Mouse (Mus musculus): ENCODE data around the gene Clcn3. TPM values are rescaled to one million over a fixed set of nuclear protein-coding genes. Genes with fewer than 3 reads are reported as not detected.

The Clcn3 gene
- total RNA-seq, 1 experiment = 72.0 TPM

- Histone ChIP-seq H3K9me3 (ENCODE audit: control insufficient read depth, insufficient read depth, low read depth, low read length) (no peaks in the 10 kb centered on the region; the same call in 1 of the 2 replicates), H3K9ac (ENCODE audit: insufficient read depth, low read depth, low read length, poor library complexity, severe bottlenecking) (no peak overlapping the region), H3K36me3 (ENCODE audit: control insufficient read depth, insufficient read depth, low read length, poor library complexity, severe bottlenecking) (no peaks in the 10 kb centered on the region), H3K4me1 (ENCODE audit: control insufficient read depth in 2 of 2, insufficient read depth in 2 of 2, low read length in 2 of 2, poor library complexity in 1 of 2) (peaks cover 4% of the 10 kb centered on the region in 2 experiments; a peak in 3 of 4 replicates), H3K4me3 (ENCODE audit: insufficient read depth in 1 of 2, low read depth in 1 of 2, low read length in 2 of 2, poor library complexity in 1 of 2, severe bottlenecking in 1 of 2) (no peak overlapping the region), H3K27ac (ENCODE audit: insufficient read depth, low read depth, low read length, poor library complexity, severe bottlenecking) (no peak overlapping the region)
- in situ Hi-C loops (cut with MboI; ENCODE audit: low sequenced_read_pairs in 2 of 2, unreplicated experiment in 2 of 2) = no loop called here
- DNase-seq (ENCODE audit: low read depth, low spot score) = no peak
- TF ChIP-seq HCFC1 (IDR thresholded peaks at IDR 0.05; ENCODE audit: borderline replicate concordance, insufficient read depth, low read length) (no peak), MAFK (IDR thresholded peaks at IDR 0.05; ENCODE audit: insufficient read depth, low read depth, low read length) (no peak), CHD2 (IDR thresholded peaks at IDR 0.05; ENCODE audit: low read depth, low read length) (no peak), ZNF384 (IDR thresholded peaks at IDR 0.05; ENCODE audit: low read depth, low read length) (no peak), ZC3H11A (IDR thresholded peaks at IDR 0.05; ENCODE audit: borderline replicate concordance, low read depth, low read length) (no peak)
Observed at GRCm38 (mm10) chr8:60969091-60969490, 14.0 kb downstream of the Clcn3 start.

- in situ Hi-C loops (cut with MboI; ENCODE audit: low sequenced_read_pairs in 2 of 2, unreplicated experiment in 2 of 2) = no loop called here
- H3K9me3 ChIP-seq (ENCODE audit: control insufficient read depth, insufficient read depth, low read depth, low read length) = no peaks in the 10 kb centered on the region; the same call in 1 of the 2 replicates
- peaks cover 4% of the 10 kb centered on the region in 2 experiments; a peak in 3 of 4 replicates for H3K4me1 ChIP-seq (ENCODE audit: control insufficient read depth in 2 of 2, insufficient read depth in 2 of 2, low read length in 2 of 2, poor library complexity in 1 of 2)
- H3K27ac ChIP-seq (ENCODE audit: insufficient read depth, low read depth, low read length, poor library complexity, severe bottlenecking) = no peak overlapping the region
- DNase-seq (ENCODE audit: low read depth, low spot score) = no peak
- H3K4me3 ChIP-seq (ENCODE audit: insufficient read depth in 1 of 2, low read depth in 1 of 2, low read length in 2 of 2, poor library complexity in 1 of 2, severe bottlenecking in 1 of 2) = no peak overlapping the region
- no peak overlapping the region for H3K9ac ChIP-seq (ENCODE audit: insufficient read depth, low read depth, low read length, poor library complexity, severe bottlenecking)
- H3K36me3 ChIP-seq (ENCODE audit: control insufficient read depth, insufficient read depth, low read length, poor library complexity, severe bottlenecking) = no peaks in the 10 kb centered on the region
- TF ChIP-seq ZNF384 (IDR thresholded peaks at IDR 0.05; ENCODE audit: low read depth, low read length) = no peak
- no peak for TF ChIP-seq ZC3H11A (IDR thresholded peaks at IDR 0.05; ENCODE audit: borderline replicate concordance, low read depth, low read length)
- TF ChIP-seq HCFC1 (IDR thresholded peaks at IDR 0.05; ENCODE audit: borderline replicate concordance, insufficient read depth, low read length) = no peak
- TF ChIP-seq CHD2 (IDR thresholded peaks at IDR 0.05; ENCODE audit: low read depth, low read length) = no peak
- no peak for TF ChIP-seq MAFK (IDR thresholded peaks at IDR 0.05; ENCODE audit: insufficient read depth, low read depth, low read length)
Observed at GRCm38 (mm10) chr8:60965741-60966140, 17.4 kb downstream of the Clcn3 start.

GRCm38 (mm10) chr8:60965306-60965705 lies 17.8 kb downstream of the Clcn3 start:
- DNase-seq (ENCODE audit: low read depth, low spot score) = no peak
- Histone ChIP-seq H3K36me3 (ENCODE audit: control insufficient read depth, insufficient read depth, low read length, poor library complexity, severe bottlenecking) (no peaks in the 10 kb centered on the region), H3K9ac (ENCODE audit: insufficient read depth, low read depth, low read length, poor library complexity, severe bottlenecking) (no peak overlapping the region), H3K4me3 (ENCODE audit: insufficient read depth in 1 of 2, low read depth in 1 of 2, low read length in 2 of 2, poor library complexity in 1 of 2, severe bottlenecking in 1 of 2) (no peak overlapping the region), H3K4me1 (ENCODE audit: control insufficient read depth in 2 of 2, insufficient read depth in 2 of 2, low read length in 2 of 2, poor library complexity in 1 of 2) (peaks cover 4% of the 10 kb centered on the region in 2 experiments; a peak in 3 of 4 replicates), H3K27ac (ENCODE audit: insufficient read depth, low read depth, low read length, poor library complexity, severe bottlenecking) (no peak overlapping the region), H3K9me3 (ENCODE audit: control insufficient read depth, insufficient read depth, low read depth, low read length) (no peaks in the 10 kb centered on the region; the same call in 1 of the 2 replicates)
- in situ Hi-C loops (cut with MboI; ENCODE audit: low sequenced_read_pairs in 2 of 2, unreplicated experiment in 2 of 2) = no loop called here
- TF ChIP-seq CHD2 (IDR thresholded peaks at IDR 0.05; ENCODE audit: low read depth, low read length) = no peak

DNA sequence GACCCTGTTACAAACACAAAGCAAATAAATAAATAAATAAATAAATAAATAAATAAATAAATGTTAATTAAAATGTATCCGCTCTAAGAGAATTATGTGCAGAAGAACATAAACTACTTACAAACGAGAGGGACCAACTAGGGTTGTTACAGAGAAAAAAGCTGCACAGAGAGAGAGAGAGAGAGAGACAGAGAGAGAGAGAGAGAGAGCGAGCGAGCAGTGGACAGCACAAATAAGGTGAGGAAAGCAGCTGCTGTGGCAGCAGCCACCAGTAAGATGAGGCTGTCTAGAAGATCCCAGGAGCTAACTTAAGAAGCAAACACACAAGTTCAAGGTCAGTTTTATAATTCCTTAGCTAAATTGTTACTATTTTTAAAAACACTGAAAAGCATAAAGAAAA lies 18.6 kb downstream of the Clcn3 start:
- no peaks in the 10 kb centered on the region for H3K36me3 ChIP-seq (ENCODE audit: control insufficient read depth, insufficient read depth, low read length, poor library complexity, severe bottlenecking)

DNA sequence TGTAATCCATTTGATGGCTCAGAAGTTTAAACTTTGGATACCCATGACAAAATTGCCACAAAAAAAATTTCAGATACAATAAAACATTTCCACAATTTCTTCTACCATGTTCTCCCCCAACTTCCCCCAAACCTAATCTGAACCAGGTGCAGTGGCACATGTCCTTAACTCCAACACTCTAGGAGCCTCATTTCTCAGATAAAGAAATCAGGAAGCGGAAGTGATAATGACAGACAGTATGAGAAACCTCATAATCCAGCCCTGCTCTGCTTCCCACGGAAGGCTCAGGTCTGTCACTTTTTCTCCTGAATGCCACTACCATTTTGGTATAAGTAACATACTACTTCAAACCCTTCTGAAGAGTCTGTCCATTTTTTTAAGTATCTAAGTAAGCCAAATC lies 19.2 kb downstream of the Clcn3 start:
- DNase-seq (ENCODE audit: low read depth, low spot score) = no peak
- TF ChIP-seq ZC3H11A (IDR thresholded peaks at IDR 0.05; ENCODE audit: borderline replicate concordance, low read depth, low read length) (no peak), MAFK (IDR thresholded peaks at IDR 0.05; ENCODE audit: insufficient read depth, low read depth, low read length) (no peak)
- H3K36me3 ChIP-seq (ENCODE audit: control insufficient read depth, insufficient read depth, low read length, poor library complexity, severe bottlenecking) = no peaks in the 10 kb centered on the region
- in situ Hi-C loops (cut with MboI; ENCODE audit: low sequenced_read_pairs in 2 of 2, unreplicated experiment in 2 of 2) = no loop called here
- H3K4me1 ChIP-seq (ENCODE audit: control insufficient read depth in 2 of 2, insufficient read depth in 2 of 2, low read length in 2 of 2, poor library complexity in 1 of 2) = peaks cover 0 to 1% of the 10 kb centered on the region in 2 experiments; a peak in 2 of 4 replicates
- H3K9ac ChIP-seq (ENCODE audit: insufficient read depth, low read depth, low read length, poor library complexity, severe bottlenecking) = no peak overlapping the region
- no peak overlapping the region for H3K27ac ChIP-seq (ENCODE audit: insufficient read depth, low read depth, low read length, poor library complexity, severe bottlenecking)
- no peaks in the 10 kb centered on the region; the same call in 1 of the 2 replicates for H3K9me3 ChIP-seq (ENCODE audit: control insufficient read depth, insufficient read depth, low read depth, low read length)
- no peak overlapping the region for H3K4me3 ChIP-seq (ENCODE audit: insufficient read depth in 1 of 2, low read depth in 1 of 2, low read length in 2 of 2, poor library complexity in 1 of 2, severe bottlenecking in 1 of 2)

More for the DNA sequence above, 18.6 kb downstream of the Clcn3 start:
- TF ChIP-seq ZNF384 (IDR thresholded peaks at IDR 0.05; ENCODE audit: low read depth, low read length) (no peak), ZC3H11A (IDR thresholded peaks at IDR 0.05; ENCODE audit: borderline replicate concordance, low read depth, low read length) (no peak), MAFK (IDR thresholded peaks at IDR 0.05; ENCODE audit: insufficient read depth, low read depth, low read length) (no peak), HCFC1 (IDR thresholded peaks at IDR 0.05; ENCODE audit: borderline replicate concordance, insufficient read depth, low read length) (no peak), CHD2 (IDR thresholded peaks at IDR 0.05; ENCODE audit: low read depth, low read length) (no peak)
- Histone ChIP-seq H3K27ac (ENCODE audit: insufficient read depth, low read depth, low read length, poor library complexity, severe bottlenecking) (no peak overlapping the region), H3K9ac (ENCODE audit: insufficient read depth, low read depth, low read length, poor library complexity, severe bottlenecking) (no peak overlapping the region), H3K4me1 (ENCODE audit: control insufficient read depth in 2 of 2, insufficient read depth in 2 of 2, low read length in 2 of 2, poor library complexity in 1 of 2) (peaks cover 3 to 4% of the 10 kb centered on the region in 2 experiments; a peak in 3 of 4 replicates), H3K9me3 (ENCODE audit: control insufficient read depth, insufficient read depth, low read depth, low read length) (no peaks in the 10 kb centered on the region; the same call in 1 of the 2 replicates), H3K4me3 (ENCODE audit: insufficient read depth in 1 of 2, low read depth in 1 of 2, low read length in 2 of 2, poor library complexity in 1 of 2, severe bottlenecking in 1 of 2) (no peak overlapping the region)
- in situ Hi-C loops (cut with MboI; ENCODE audit: low sequenced_read_pairs in 2 of 2, unreplicated experiment in 2 of 2) = no loop called here
- no peak for DNase-seq (ENCODE audit: low read depth, low spot score)

Measured in ES-E14 (cell line).